Comparison of ENCODE assay signal across 1 mouse cellular context in the genomic region with DNA sequence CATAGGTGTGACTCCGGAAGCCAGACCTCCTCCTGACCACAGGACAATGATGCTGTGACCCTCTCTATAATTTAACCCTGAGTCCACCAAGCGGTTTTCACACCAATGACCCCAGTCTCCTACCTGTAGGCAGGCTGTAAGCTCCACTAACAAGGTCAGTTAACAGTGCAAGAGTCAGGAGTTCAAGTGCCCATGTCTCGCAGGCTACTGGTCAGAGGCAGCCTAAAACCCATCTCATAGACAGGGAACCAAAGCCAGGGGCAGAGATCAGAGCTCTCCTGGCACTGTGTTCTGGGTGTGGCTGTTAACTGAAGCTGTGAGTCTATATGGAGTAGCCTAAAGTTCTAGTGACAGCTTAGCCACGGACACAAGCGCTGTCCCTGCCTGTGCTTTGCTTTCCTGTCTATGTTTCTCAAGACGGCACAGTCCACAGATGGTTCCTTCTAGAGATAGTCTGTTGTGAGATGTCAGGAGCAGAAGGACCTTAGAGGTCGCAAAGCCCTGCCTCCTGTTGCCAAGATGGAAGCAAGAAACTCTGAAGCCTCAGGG.
TF ChIP-seq lines count a peak whose summit lies in the region.

No protein-coding gene starts in this region.

TF ChIP-seq in MEL, 35 proteins besides CTCF, POLR2A, EP300 and RAD21 (continued from another document):
- peak; percentile 57; the same call in 1 of the 2 replicates for TF ChIP-seq ZMIZ1 (IDR thresholded peaks at IDR 0.05; ENCODE audit: low read depth, low read length)
- TF ChIP-seq ZKSCAN1 (IDR thresholded peaks at IDR 0.05; ENCODE audit: low read depth, low read length), result no peak
- TF ChIP-seq MAZ (IDR thresholded peaks at IDR 0.05; ENCODE audit: low read depth, low read length), result no peak
- no peak for TF ChIP-seq MEF2A (IDR thresholded peaks at IDR 0.05; ENCODE audit: extremely low read depth, insufficient replicate concordance, low read depth, low read length, poor library complexity, severe bottlenecking)
TF ChIP-seq in MEL: peak in this region for 4.
